Mouse (Mus musculus): ENCODE results near the gene Zfp488. TPM values are rescaled to one million over a fixed set of nuclear protein-coding genes. Genes with fewer than 3 reads are reported as not detected.
A peak's percentile ranks its signal among the peaks of the same experiment; 100 is the strongest.

The Zfp488 gene
- polyA plus RNA-seq (2016; fragmentation: Nextera tagmentation; extraction: Ambion mirVana) = 0.04 TPM in 1 of 2 replicates, not detected in the other

DNA sequence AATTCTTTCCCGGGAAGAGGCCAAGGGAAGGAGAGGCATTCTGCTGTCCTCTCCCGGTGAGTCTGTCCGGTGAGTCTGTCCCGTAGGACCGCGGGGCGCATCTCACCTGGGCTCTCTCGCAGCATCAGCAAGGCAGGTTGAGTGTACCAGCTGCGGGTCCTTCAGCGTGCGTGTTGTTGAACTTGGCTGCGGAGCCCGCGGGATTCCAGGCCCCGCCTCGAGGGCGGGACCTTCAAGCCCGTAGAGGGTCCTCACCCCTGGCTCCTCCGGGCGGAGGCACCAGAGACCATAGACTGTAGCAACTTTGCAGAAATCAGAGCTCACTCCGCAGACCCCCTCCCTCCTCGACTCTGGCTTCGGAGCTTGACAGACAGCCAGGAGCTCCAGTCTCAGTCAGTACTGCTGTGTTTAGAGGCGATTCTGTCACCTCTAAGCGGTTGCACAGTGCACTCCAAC is at the start of gene Zfp488:
Zfp488 (minus strand) TSS at position 161 of the 456 bp plus-strand sequence.
- H3K27me3 ChIP-seq (replicated peaks) = peaks cover 30% of the 10 kb centered on the region
- H3K4me3 ChIP-seq = peak within 1 kb of the TSS; percentile 51
- H3K4me2 ChIP-seq = peak within 1 kb of the TSS; percentile 94
- no peak within 1 kb of the TSS for H3K27ac ChIP-seq (ENCODE audit: poor library complexity, severe bottlenecking)
- H3K4me1 ChIP-seq (replicated peaks) = peaks cover 7% of the 10 kb centered on the region; the same call in 1 of the 2 replicates
- ATAC-seq (ENCODE audit: insufficient number of reproducible peaks, low FRiP score) = 0 out of 2 replicates have a peak, but pooled peaks have one; percentile 36
- WGBS = under 1% methylated on average over 25 of the region's 25 CpGs
- H3K9ac ChIP-seq = peak within 1 kb of the TSS; percentile 54; the same call in 1 of the 2 replicates
- H3K9me3 ChIP-seq (replicated peaks) = no peaks in the 10 kb centered on the region
- no peaks in the 10 kb centered on the region for H3K36me3 ChIP-seq

DNA sequence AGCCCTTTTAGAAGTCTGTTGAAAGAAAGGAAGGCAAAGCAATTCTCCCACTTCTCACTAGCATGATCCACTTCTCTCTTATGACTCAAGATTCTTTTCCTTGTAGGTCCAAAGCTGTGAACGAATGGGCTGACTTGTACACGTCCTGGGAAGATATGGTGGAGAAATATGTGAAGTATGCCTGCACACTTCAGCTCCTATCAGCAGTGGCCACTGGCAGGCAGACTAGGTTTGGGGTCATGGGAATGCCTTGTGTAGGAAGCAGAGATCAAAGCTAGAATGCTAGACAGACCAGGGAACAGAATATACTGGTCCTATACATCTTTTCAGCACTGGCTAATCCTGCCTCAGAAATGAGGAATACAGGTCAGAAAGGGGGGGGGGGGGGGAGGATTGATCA is 48.1 kb upstream of the Zfp488 start:
- ATAC-seq (ENCODE audit: insufficient number of reproducible peaks, low FRiP score) = no peak
- 12% methylated on average over 2 of the region's 2 CpGs for WGBS
- H3K9me3 ChIP-seq (replicated peaks) = peaks cover 3% of the 10 kb centered on the region; the same call in 1 of the 2 replicates
- no peak overlapping the region for H3K4me3 ChIP-seq
- no peaks in the 10 kb centered on the region for H3K27me3 ChIP-seq (replicated peaks)
- no peak overlapping the region for H3K9ac ChIP-seq
- H3K4me1 ChIP-seq (replicated peaks) = peaks cover 7% of the 10 kb centered on the region
- H3K27ac ChIP-seq (ENCODE audit: poor library complexity, severe bottlenecking) = no peak overlapping the region
- no peaks in the 10 kb centered on the region for H3K36me3 ChIP-seq
- no peak overlapping the region for H3K4me2 ChIP-seq

DNA sequence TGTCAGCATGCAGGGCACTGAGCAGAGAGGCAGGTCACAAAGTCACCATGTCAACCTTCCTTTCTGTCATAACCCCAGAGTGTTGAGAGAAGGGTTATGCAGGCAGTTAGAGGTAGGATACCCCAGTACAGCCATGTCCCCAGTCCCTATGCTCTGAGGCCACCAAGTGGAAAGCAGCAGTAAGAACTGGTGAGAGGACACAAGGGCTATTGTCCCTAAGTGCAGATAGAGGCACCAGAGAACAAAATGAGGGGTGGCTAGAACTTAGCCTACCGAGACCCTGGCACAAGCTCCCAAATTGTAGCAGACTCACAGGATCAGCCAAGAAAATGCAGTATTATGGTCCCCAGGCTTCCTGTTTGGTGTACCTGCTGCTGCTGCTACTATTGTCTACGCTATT is 38.4 kb upstream of the Zfp488 start:
- Histone ChIP-seq H3K27ac (ENCODE audit: poor library complexity, severe bottlenecking) (no peak overlapping the region), H3K36me3 (no peaks in the 10 kb centered on the region), H3K4me2 (no peak overlapping the region), H3K9me3 (replicated peaks) (no peaks in the 10 kb centered on the region), H3K4me1 (replicated peaks) (no peaks in the 10 kb centered on the region), H3K27me3 (replicated peaks) (no peaks in the 10 kb centered on the region), H3K4me3 (no peak overlapping the region), H3K9ac (no peak overlapping the region)
- ATAC-seq (ENCODE audit: insufficient number of reproducible peaks, low FRiP score) = no peak
- 93% methylated on average over 2 of the region's 2 CpGs for WGBS

DNA sequence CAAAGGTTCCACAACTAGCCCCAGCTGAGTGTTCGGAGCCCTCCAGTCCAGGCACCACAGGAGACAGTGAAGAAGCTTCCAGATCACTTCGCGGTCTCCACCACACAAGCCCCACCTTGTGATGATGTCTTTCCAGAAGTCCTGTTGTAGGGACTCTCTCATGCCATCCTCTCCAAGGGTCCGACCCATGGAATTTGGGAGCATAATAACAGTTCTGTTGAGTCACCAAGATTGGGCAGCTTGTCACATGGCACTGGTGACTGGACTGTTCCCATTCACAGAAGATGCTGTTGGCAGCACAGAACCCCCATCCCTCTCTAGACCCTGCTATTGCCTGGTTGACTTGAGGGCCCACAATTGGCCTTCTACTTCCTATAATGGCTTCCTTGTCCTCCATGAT is 37.8 kb upstream of the Zfp488 start, which contains the start of gene Gm5460:
Gm5460 (plus strand) TSS at position 378 of the 400 bp plus-strand sequence.
- Histone ChIP-seq H3K27me3 (replicated peaks) (no peaks in the 10 kb centered on the region), H3K9ac (no peak within 1 kb of the TSS), H3K4me3 (no peak within 1 kb of the TSS), H3K27ac (ENCODE audit: poor library complexity, severe bottlenecking) (no peak within 1 kb of the TSS), H3K4me1 (replicated peaks) (no peaks in the 10 kb centered on the region), H3K36me3 (no peaks in the 10 kb centered on the region), H3K4me2 (no peak within 1 kb of the TSS), H3K9me3 (replicated peaks) (no peaks in the 10 kb centered on the region)
- ATAC-seq (ENCODE audit: insufficient number of reproducible peaks, low FRiP score) = no peak
- 87% methylated on average over 4 of the region's 4 CpGs for WGBS

DNA sequence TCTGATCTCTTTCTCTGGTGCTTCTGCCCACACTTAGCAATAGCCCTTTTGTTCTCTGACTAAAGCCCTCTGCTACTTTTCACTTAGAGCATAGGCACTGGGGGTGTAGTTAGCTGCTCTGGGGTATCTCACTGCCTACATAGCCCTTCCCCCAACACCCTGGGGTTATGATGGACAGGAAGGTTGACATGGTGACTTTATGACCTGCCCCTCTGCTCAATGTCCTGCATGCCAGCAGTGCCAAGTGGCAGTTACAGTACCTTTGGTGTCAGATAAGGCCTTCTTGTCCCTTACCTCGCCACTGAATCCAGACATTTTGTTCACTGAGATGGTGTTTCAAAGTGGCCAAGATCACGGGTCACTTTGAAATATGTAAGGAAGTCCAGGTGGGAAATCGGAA is 36.5 kb upstream of the Zfp488 start, which contains the start of gene Gm30083:
Gm30083 (minus strand) TSS at position 120 of the 400 bp plus-strand sequence.
- Histone ChIP-seq H3K27ac (ENCODE audit: poor library complexity, severe bottlenecking) (no peak within 1 kb of the TSS), H3K4me1 (replicated peaks) (no peaks in the 10 kb centered on the region), H3K4me3 (no peak within 1 kb of the TSS), H3K9ac (no peak within 1 kb of the TSS), H3K4me2 (no peak within 1 kb of the TSS), H3K9me3 (replicated peaks) (no peaks in the 10 kb centered on the region), H3K27me3 (replicated peaks) (no peaks in the 10 kb centered on the region), H3K36me3 (no peaks in the 10 kb centered on the region)
- ATAC-seq (ENCODE audit: insufficient number of reproducible peaks, low FRiP score) = no peak
- 71% methylated on average over 3 of the region's 3 CpGs for WGBS

DNA sequence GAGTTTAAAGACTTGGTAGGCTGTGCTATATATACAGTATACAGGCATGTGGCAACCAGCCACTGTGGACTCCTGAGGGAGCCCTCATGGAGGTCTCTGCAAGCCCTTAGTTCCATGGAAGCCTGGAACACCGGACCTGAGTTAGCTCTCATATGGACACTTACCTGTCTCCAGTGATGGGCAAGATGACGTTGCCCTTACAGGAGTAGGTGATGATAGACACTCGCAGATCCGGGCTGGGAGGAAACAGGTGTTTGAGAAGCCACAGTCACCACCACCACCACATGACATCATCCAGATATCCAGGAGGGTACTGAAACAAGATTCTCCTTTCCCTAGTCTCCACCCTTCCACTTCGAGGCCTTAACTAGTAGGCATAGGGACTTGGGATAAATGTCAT is 23.8 kb upstream of the Zfp488 start:
- no peak overlapping the region for H3K27ac ChIP-seq (ENCODE audit: poor library complexity, severe bottlenecking)
- no peaks in the 10 kb centered on the region for H3K36me3 ChIP-seq
- 81% methylated on average over 5 of the region's 5 CpGs for WGBS
- H3K9me3 ChIP-seq (replicated peaks) = no peaks in the 10 kb centered on the region
- ATAC-seq (ENCODE audit: insufficient number of reproducible peaks, low FRiP score) = no peak
- H3K4me2 ChIP-seq = no peak overlapping the region
- H3K4me3 ChIP-seq = no peak overlapping the region
- no peaks in the 10 kb centered on the region for H3K27me3 ChIP-seq (replicated peaks)
- H3K9ac ChIP-seq = no peak overlapping the region
- H3K4me1 ChIP-seq (replicated peaks) = peaks cover 6% of the 10 kb centered on the region

DNA sequence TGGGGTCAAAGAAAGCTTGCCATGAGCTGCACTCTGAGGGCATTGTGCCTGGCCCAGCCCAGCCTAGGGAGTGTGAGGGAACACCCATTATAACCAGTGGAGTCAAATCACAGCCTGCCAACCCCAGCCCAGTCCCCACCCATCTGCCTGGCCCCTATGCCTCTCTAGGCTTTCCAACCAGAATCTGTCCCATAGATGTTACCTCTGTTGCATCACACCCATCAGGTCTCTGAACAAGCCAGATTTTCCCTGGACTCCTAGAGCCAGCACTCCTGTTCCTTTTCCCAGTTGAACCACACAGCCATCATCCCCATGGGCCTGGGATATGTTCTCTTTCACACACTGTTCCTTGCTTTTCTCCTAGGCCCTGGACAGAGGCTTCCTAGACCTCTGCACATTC is 22.9 kb upstream of the Zfp488 start:
- H3K9ac ChIP-seq = no peak overlapping the region
- H3K27me3 ChIP-seq (replicated peaks) = no peaks in the 10 kb centered on the region
- no peak for ATAC-seq (ENCODE audit: insufficient number of reproducible peaks, low FRiP score)
- H3K27ac ChIP-seq (ENCODE audit: poor library complexity, severe bottlenecking) = no peak overlapping the region
- H3K36me3 ChIP-seq = no peaks in the 10 kb centered on the region
- H3K4me3 ChIP-seq = no peak overlapping the region
- H3K4me1 ChIP-seq (replicated peaks) = peaks cover 6% of the 10 kb centered on the region
- H3K4me2 ChIP-seq = no peak overlapping the region
- no peaks in the 10 kb centered on the region for H3K9me3 ChIP-seq (replicated peaks)

DNA sequence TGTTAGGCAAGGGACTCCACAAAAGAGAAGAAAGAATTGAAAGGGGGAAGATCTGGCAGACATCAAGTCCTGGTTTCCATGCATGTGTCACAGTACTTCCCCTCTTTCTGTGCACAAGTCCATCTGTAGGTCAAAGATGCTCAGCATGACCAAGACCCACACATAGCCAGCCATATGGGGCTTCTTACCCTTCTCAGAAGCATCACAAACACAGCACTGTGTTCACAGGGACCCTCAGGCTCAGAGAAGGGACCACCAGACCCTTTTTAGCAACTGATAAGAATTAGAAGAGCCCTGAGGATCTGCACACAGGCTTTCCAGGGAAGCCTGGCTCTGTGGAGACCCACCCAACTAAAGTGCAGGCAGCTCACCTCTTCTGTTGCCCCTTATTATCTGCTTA is 21.5 kb upstream of the Zfp488 start:
- no peak overlapping the region for H3K9ac ChIP-seq
- H3K4me1 ChIP-seq (replicated peaks) = peaks cover 6% of the 10 kb centered on the region
- no peaks in the 10 kb centered on the region for H3K27me3 ChIP-seq (replicated peaks)
- H3K4me3 ChIP-seq = no peak overlapping the region
- no peaks in the 10 kb centered on the region for H3K36me3 ChIP-seq
- no peaks in the 10 kb centered on the region for H3K9me3 ChIP-seq (replicated peaks)
- H3K27ac ChIP-seq (ENCODE audit: poor library complexity, severe bottlenecking) = no peak overlapping the region
- H3K4me2 ChIP-seq = no peak overlapping the region
- no peak for ATAC-seq (ENCODE audit: insufficient number of reproducible peaks, low FRiP score)

DNA sequence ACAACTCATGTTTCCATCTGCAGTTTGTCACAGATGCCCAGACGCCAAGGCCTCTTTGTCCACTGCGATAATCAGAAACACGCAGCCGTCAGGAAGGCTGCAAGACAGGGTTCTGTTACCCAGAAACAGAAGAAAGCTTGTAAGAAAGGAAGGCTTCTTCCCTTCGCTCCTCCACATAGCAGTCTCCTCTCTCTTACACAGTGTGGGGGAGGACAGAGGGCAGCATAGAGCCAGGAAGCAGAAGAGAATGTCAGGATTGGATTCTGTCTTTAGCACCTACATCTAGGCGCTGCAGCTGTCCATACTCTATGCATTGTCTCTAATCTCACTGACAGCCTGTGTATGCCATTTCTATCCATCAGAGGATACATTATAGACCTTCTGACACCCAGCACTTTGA is 18.9 kb upstream of the Zfp488 start:
- no peaks in the 10 kb centered on the region for H3K36me3 ChIP-seq
- no peaks in the 10 kb centered on the region for H3K27me3 ChIP-seq (replicated peaks)
- ATAC-seq (ENCODE audit: insufficient number of reproducible peaks, low FRiP score) = no peak
- H3K4me3 ChIP-seq = no peak overlapping the region
- no peaks in the 10 kb centered on the region for H3K9me3 ChIP-seq (replicated peaks)
- WGBS = 44% methylated on average over 6 of the region's 6 CpGs
- no peak overlapping the region for H3K4me2 ChIP-seq
- no peak overlapping the region for H3K27ac ChIP-seq (ENCODE audit: poor library complexity, severe bottlenecking)
- peaks cover 17% of the 10 kb centered on the region for H3K4me1 ChIP-seq (replicated peaks)
- no peak overlapping the region for H3K9ac ChIP-seq

DNA sequence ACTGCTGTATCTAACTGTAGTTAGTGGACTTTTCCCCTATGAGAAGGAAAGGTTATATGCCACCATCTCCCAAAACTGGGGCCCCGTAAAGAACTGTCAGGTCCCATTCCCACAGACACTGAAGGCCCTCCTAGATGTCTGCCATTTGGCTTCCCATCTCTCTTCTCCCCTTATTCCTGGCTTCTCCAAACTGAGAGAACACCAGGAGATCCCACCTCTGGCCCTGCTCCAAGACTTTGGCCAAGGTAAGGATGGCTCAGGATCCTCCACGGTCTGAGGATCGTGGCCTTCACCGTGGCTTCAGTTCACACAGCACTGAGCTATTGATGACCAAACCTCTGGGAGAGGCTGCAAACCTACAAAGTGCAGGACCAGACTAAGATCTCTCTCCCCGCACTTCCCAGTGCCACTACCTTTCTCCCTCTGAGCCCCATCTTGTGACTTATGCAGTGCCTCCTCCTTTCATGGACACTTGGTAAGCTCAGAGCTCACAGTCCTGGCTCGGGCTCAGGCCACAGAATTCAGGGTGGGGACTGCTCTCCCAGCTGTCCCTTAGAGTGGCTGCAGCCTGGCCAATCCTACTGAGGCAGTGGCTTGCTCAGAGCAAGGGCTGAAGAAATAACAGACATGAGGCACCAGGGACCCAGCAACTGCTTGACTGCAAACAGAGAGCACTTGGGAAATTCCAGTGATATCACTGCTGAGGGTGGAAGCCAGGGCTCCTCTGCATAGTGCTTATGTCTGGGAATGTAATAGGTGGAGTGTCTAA is 15.1 kb upstream of the Zfp488 start:
- Histone ChIP-seq H3K4me3 (no peak overlapping the region), H3K27me3 (replicated peaks) (no peaks in the 10 kb centered on the region; the same call in 1 of the 2 replicates), H3K9ac (no peak overlapping the region), H3K27ac (ENCODE audit: poor library complexity, severe bottlenecking) (no peak overlapping the region), H3K4me1 (replicated peaks) (peaks cover 17% of the 10 kb centered on the region), H3K36me3 (no peaks in the 10 kb centered on the region), H3K9me3 (replicated peaks) (no peaks in the 10 kb centered on the region), H3K4me2 (no peak overlapping the region)
- WGBS = 79% methylated on average over 6 of the region's 6 CpGs
- ATAC-seq (ENCODE audit: insufficient number of reproducible peaks, low FRiP score) = 0 out of 2 replicates have a peak, but pooled peaks have one; percentile 18

DNA sequence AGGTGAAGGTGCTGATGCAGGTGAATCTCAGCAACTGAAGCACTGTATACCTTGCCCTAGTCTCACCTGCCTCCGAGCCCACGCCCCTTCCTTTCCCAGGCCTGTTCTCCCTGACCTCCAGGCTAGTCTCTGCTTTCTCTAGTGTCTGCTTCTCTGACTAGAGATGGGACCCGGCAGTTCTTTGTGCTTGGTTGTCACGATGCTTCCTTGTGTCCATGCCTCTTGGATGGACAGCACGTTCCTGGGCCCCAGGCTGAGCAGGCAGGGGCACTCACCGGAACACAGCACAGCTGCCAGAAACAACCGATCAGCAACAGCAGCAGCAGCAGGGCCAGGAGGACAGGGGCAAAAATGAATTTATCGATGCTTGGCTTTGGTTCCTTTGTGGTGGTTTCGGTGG is 14.5 kb upstream of the Zfp488 start:
- Histone ChIP-seq H3K4me1 (replicated peaks) (peaks cover 17% of the 10 kb centered on the region), H3K4me2 (no peak overlapping the region), H3K36me3 (no peaks in the 10 kb centered on the region), H3K27me3 (replicated peaks) (no peaks in the 10 kb centered on the region; the same call in 1 of the 2 replicates), H3K4me3 (no peak overlapping the region), H3K9me3 (replicated peaks) (no peaks in the 10 kb centered on the region), H3K9ac (no peak overlapping the region), H3K27ac (ENCODE audit: poor library complexity, severe bottlenecking) (no peak overlapping the region)
- WGBS = 87% methylated on average over 9 of the region's 9 CpGs
- ATAC-seq (ENCODE audit: insufficient number of reproducible peaks, low FRiP score) = no peak

Data from heart, embryonic 12.5 days (tissue).